8 mouse cellular contexts compared by ENCODE assay signal in genomic region chr6:148705711-148706110, GRCm38 (mm10).
A peak's percentile ranks its signal among the peaks of the same experiment; 100 is the strongest.
DNase-seq lines count a peak whose midpoint lies in the region; ATAC-seq and TF ChIP-seq lines count a peak whose summit lies in the region.

No protein-coding gene starts in this region.

- H3K36me3 ChIP-seq in forebrain, embryonic 10.5 days (replicated peaks) = no peaks in the 10 kb centered on the region
- H3K36me3 ChIP-seq in forebrain, embryonic 16.5 days (ENCODE audit: control insufficient read depth, insufficient read depth) = no peaks in the 10 kb centered on the region
- H3K36me3 ChIP-seq in midbrain, embryonic 11.5 days (ENCODE audit: control insufficient read depth, insufficient read depth, low read length) = no peaks in the 10 kb centered on the region
- no peaks in the 10 kb centered on the region for H3K36me3 ChIP-seq in midbrain, embryonic 15.5 days (replicated peaks)
- H3K36me3 ChIP-seq in liver, adult 2 months (ENCODE audit: control insufficient read depth, insufficient read depth, low read length) = no peaks in the 10 kb centered on the region

- no peak overlapping the region for H3K27ac ChIP-seq in forebrain, embryonic 10.5 days
- H3K27ac ChIP-seq in forebrain, embryonic 16.5 days (ENCODE audit: low read length) = no peak overlapping the region
- H3K27ac ChIP-seq in midbrain, embryonic 11.5 days (ENCODE audit: low read depth, low read length) = no peak overlapping the region
- H3K27ac ChIP-seq in midbrain, embryonic 15.5 days = no peak overlapping the region
- H3K27ac ChIP-seq in liver, adult 2 months (replicated peaks; ENCODE audit: insufficient read depth, low read depth, low read length) = no peak overlapping the region

- H3K4me3 ChIP-seq in forebrain, embryonic 10.5 days = no peak overlapping the region
- H3K4me3 ChIP-seq in forebrain, embryonic 16.5 days (replicated peaks; ENCODE audit: low read length) = no peak overlapping the region
- no peak overlapping the region for H3K4me3 ChIP-seq in midbrain, embryonic 11.5 days (ENCODE audit: low read depth, low read length)
- no peak overlapping the region for H3K4me3 ChIP-seq in midbrain, embryonic 15.5 days
- H3K4me3 ChIP-seq in liver, adult 2 months (ENCODE audit: insufficient read depth, low read depth, low read length) = no peak overlapping the region

- no peak for ATAC-seq in forebrain, embryonic 16.5 days
- no peak for ATAC-seq in midbrain, embryonic 11.5 days (ENCODE audit: low FRiP score)
- no peak for ATAC-seq in midbrain, embryonic 15.5 days (replicated peaks)

- no peak overlapping the region for H3K9ac ChIP-seq in forebrain, embryonic 16.5 days (replicated peaks; ENCODE audit: low read depth, low read length)
- no peak overlapping the region for H3K9ac ChIP-seq in midbrain, embryonic 11.5 days (ENCODE audit: low read length)
- H3K9ac ChIP-seq in midbrain, embryonic 15.5 days = no peak overlapping the region
- H3K9ac ChIP-seq in liver, adult 2 months (ENCODE audit: low read depth, low read length) = no peak overlapping the region

- 37% methylated on average over 2 of the region's 2 CpGs for WGBS in forebrain, embryonic 10.5 days
- 39% methylated on average over 2 of the region's 2 CpGs for WGBS in forebrain, embryonic 16.5 days
- 34% methylated on average over 2 of the region's 2 CpGs for WGBS in midbrain, embryonic 11.5 days
- WGBS in midbrain, embryonic 15.5 days = 36% methylated on average over 2 of the region's 2 CpGs
- WGBS in liver, adult 2 months = 29% methylated on average over 2 of the region's 2 CpGs

- peak; percentile 49; the same call in 1 of the 2 replicates for TF ChIP-seq CTCF in liver, adult 2 months (IDR thresholded peaks at IDR 0.05; ENCODE audit: low read depth, low read length)

- no peaks in the 10 kb centered on the region for H3K9me3 ChIP-seq in forebrain, embryonic 10.5 days
- H3K9me3 ChIP-seq in forebrain, embryonic 16.5 days (ENCODE audit: control insufficient read depth, low read length) = no peaks in the 10 kb centered on the region
- H3K9me3 ChIP-seq in midbrain, embryonic 11.5 days (ENCODE audit: control insufficient read depth, low read length) = no peaks in the 10 kb centered on the region
- no peaks in the 10 kb centered on the region for H3K9me3 ChIP-seq in midbrain, embryonic 15.5 days

- H3K27me3 ChIP-seq in forebrain, embryonic 10.5 days (ENCODE audit: poor library complexity, severe bottlenecking) = no peaks in the 10 kb centered on the region
- no peaks in the 10 kb centered on the region for H3K27me3 ChIP-seq in forebrain, embryonic 16.5 days (replicated peaks; ENCODE audit: control insufficient read depth, insufficient read depth, low read length)
- no peaks in the 10 kb centered on the region for H3K27me3 ChIP-seq in midbrain, embryonic 11.5 days (ENCODE audit: control insufficient read depth, insufficient read depth, low read length)
- H3K27me3 ChIP-seq in midbrain, embryonic 15.5 days (replicated peaks) = no peaks in the 10 kb centered on the region
- no peaks in the 10 kb centered on the region for H3K27me3 ChIP-seq in liver, adult 2 months (ENCODE audit: control insufficient read depth, insufficient read depth, low read length)

- peak; percentile 25 for DNase-seq in forebrain, embryonic 10.5 days (ENCODE audit: extremely low spot score, low spot score)
- DNase-seq in midbrain, embryonic 11.5 days (ENCODE audit: low spot score, missing footprints) = peak; percentile 88
- DNase-seq in brain, adult 2 months (ENCODE audit: low read depth, low spot score) = peak; percentile 39
- DNase-seq in liver, adult 2 months (ENCODE audit: extremely low read depth, low read depth, low spot score) = peak; percentile 28
- DNase-seq in spleen, postnatal 10 days (ENCODE audit: low spot score in 2 of 2) = peak; percentile 27 to 70
- no peak for DNase-seq in cerebellum, adult 8-10 months

- H3K4me2 ChIP-seq in forebrain, embryonic 16.5 days (ENCODE audit: low read length) = no peak overlapping the region
- H3K4me2 ChIP-seq in midbrain, embryonic 11.5 days = no peak overlapping the region
- H3K4me2 ChIP-seq in midbrain, embryonic 15.5 days = no peak overlapping the region

- TF ChIP-seq POLR2A in liver, adult 2 months (IDR thresholded peaks at IDR 0.05; ENCODE audit: extremely low read depth, insufficient read depth, low read length) = no peak

- H3K79me2 ChIP-seq in liver, adult 2 months (ENCODE audit: control insufficient read depth, insufficient read depth, low read length) = no peaks in the 10 kb centered on the region

- no peaks in the 10 kb centered on the region for H3K4me1 ChIP-seq in forebrain, embryonic 10.5 days
- H3K4me1 ChIP-seq in forebrain, embryonic 16.5 days (replicated peaks; ENCODE audit: control insufficient read depth, insufficient read depth, low read length) = no peaks in the 10 kb centered on the region
- no peaks in the 10 kb centered on the region for H3K4me1 ChIP-seq in midbrain, embryonic 11.5 days (ENCODE audit: control insufficient read depth, insufficient read depth, low read length)
- H3K4me1 ChIP-seq in midbrain, embryonic 15.5 days = no peaks in the 10 kb centered on the region
- no peaks in the 10 kb centered on the region for H3K4me1 ChIP-seq in liver, adult 2 months (ENCODE audit: control insufficient read depth, insufficient read depth, low read length)
